Mouse (Mus musculus): Measurements from ENCODE around the gene Peli1.
A peak's percentile ranks its signal among the peaks of the same experiment; 100 is the strongest.

The Peli1 gene

GRCm38 (mm10) chr11:21091067-21091427 lies at the start of gene Peli1:
TSS of gene Peli1 (plus strand) at chr11:21091291.
- peak; percentile 97 to 98 for DNase-seq

- DNase-seq, result peak; percentile 38 to 53
These were observed 48.5 kb upstream of the Peli1 start for GRCm38 (mm10) chr11:21042590-21042989.

- DNase-seq, result no peak
These were observed 44.9 kb upstream of the Peli1 start for GRCm38 (mm10) chr11:21046188-21046587.

- no peak for DNase-seq
These were observed 43.2 kb upstream of the Peli1 start for GRCm38 (mm10) chr11:21047921-21048320.

GRCm38 (mm10) chr11:21051716-21052115 lies 39.4 kb upstream of the Peli1 start:
- no peak for DNase-seq

GRCm38 (mm10) chr11:21054587-21054986 lies 36.5 kb upstream of the Peli1 start:
- no peak for DNase-seq

GRCm38 (mm10) chr11:21056109-21056850 lies 34.8 kb upstream of the Peli1 start:
- no peak for DNase-seq

- DNase-seq, result no peak
These were observed 33.3 kb upstream of the Peli1 start for GRCm38 (mm10) chr11:21057511-21058414.

- no peak for DNase-seq
These were observed 32.7 kb upstream of the Peli1 start for GRCm38 (mm10) chr11:21058415-21058781.

GRCm38 (mm10) chr11:21060386-21061074 lies 30.6 kb upstream of the Peli1 start:
- peak; percentile 69 to 70 for DNase-seq

GRCm38 (mm10) chr11:21061075-21061403 lies 30.1 kb upstream of the Peli1 start:
- DNase-seq, result no peak

- peak; percentile 45 to 68 for DNase-seq
These were observed 29.7 kb upstream of the Peli1 start for GRCm38 (mm10) chr11:21061431-21061830.

GRCm38 (mm10) chr11:21062071-21062470 lies 29.0 kb upstream of the Peli1 start:
- DNase-seq, result no peak

- no peak for DNase-seq
These were observed 27.8 kb upstream of the Peli1 start for GRCm38 (mm10) chr11:21063271-21063670.

GRCm38 (mm10) chr11:21079400-21079799 lies 11.7 kb upstream of the Peli1 start:
- DNase-seq, result no peak

- no peak for DNase-seq
These were observed 11.2 kb upstream of the Peli1 start for GRCm38 (mm10) chr11:21079851-21080362.

- no peak for DNase-seq
These were observed 9.9 kb upstream of the Peli1 start for GRCm38 (mm10) chr11:21081169-21081568.

GRCm38 (mm10) chr11:21082711-21083110 lies 8.4 kb upstream of the Peli1 start:
- no peak for DNase-seq

GRCm38 (mm10) chr11:21088356-21088755 lies 2.7 kb upstream of the Peli1 start:
- DNase-seq, result no peak

GRCm38 (mm10) chr11:21089571-21089970 lies 1.5 kb upstream of the Peli1 start:
- no peak for DNase-seq

GRCm38 (mm10) chr11:21091428-21092405 lies 626 bp downstream of the Peli1 start:
- DNase-seq, result peak; percentile 77 to 81

GRCm38 (mm10) chr11:21092621-21093020 lies 1.5 kb downstream of the Peli1 start:
- no peak for DNase-seq

All from cerebellum, postnatal 10 days (tissue).